Mouse (Mus musculus): Measurements from ENCODE around the gene Fbxw2.
"Not testable (repeated sequence)": the region's sequence is repeated elsewhere in the genome, so short reads cannot be mapped to it uniquely, and the experiment has no call there.

Gene Fbxw2

DNA sequence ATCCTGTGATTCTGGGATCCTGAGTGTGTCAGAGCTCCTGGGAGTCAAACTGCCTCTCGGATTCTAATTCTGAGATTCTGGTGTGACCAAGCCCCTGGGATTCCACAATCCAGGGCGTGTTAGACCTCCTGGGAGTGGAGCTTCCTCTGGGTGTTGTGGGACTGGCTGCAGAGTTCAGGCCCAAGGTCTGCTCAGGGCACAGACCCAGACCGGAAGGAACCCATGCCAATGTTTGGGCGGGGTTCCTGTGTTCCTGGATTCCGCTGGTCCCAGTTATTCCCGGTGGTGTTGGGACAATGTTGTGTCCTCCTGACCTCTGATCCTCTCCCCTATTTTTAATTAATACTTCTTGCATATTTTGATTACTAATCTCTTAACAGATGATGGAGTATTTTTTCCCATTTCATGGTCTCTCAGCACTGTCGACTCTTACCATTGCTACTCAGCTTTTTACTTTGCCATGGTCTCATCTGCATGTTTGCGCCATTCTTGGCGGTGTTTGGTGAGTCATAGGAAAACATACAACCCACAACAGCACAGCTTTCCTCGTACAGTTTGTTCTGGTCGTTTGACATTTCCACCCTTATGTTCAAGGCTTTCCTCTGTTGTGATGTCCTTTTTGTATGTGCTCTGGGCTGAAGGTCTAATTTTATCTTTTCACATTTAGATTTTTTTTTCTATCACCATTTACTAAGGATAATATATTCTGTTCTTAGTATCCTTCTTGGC, 17.3 kb upstream of the Fbxw2 start:
- Histone ChIP-seq H3K36me3 (ENCODE audit: insufficient read depth, low read length) (no peaks in the 10 kb centered on the region), H3K4me3 (replicated peaks; ENCODE audit: low read length) (no peak overlapping the region), H3K27me3 (ENCODE audit: insufficient read depth, low read length) (no peaks in the 10 kb centered on the region), H3K4me1 (replicated peaks; ENCODE audit: low read depth, low read length) (peaks cover 10% of the 10 kb centered on the region), H3K9me3 (ENCODE audit: low read length) (no peaks in the 10 kb centered on the region)
- no peak for TF ChIP-seq NANOG (IDR thresholded peaks at IDR 0.05; ENCODE audit: borderline replicate concordance, low read length)
- TF ChIP-seq CTCF (conservative IDR thresholded peaks at IDR 0.05; ENCODE audit: low read length): no peak
- no peak for TF ChIP-seq POU5F1 (IDR thresholded peaks at IDR 0.05; ENCODE audit: borderline replicate concordance, low read length)

DNA sequence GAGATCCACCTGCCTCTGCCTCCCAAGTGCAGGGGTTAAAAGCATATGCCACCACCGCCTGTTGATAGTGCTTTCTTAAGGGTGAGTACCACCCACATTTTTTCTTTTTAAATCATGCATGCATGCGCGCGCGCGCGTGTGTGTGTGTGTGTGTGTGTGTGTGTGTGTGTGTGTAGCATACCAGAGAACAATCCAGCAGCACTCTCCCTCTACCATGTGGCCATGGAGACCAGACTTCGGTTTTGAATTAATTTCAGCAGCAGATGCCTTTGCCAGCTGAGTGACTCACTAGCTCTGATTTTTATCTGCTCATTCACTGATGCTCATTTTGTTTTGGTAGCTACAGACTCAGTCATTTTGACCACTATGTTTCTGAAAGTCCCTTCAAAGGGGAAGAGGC, 15.6 kb upstream of the Fbxw2 start:
- H3K4me1 ChIP-seq (replicated peaks; ENCODE audit: low read depth, low read length): peaks cover 15% of the 10 kb centered on the region
- no peak overlapping the region for H3K4me3 ChIP-seq (replicated peaks; ENCODE audit: low read length)
- no peak for TF ChIP-seq POU5F1 (IDR thresholded peaks at IDR 0.05; ENCODE audit: borderline replicate concordance, low read length)
- no peak for TF ChIP-seq CTCF (conservative IDR thresholded peaks at IDR 0.05; ENCODE audit: low read length)
- H3K27me3 ChIP-seq (ENCODE audit: insufficient read depth, low read length): no peaks in the 10 kb centered on the region
- no peaks in the 10 kb centered on the region for H3K9me3 ChIP-seq (ENCODE audit: low read length)
- no peaks in the 10 kb centered on the region for H3K36me3 ChIP-seq (ENCODE audit: insufficient read depth, low read length)

- H3K4me1 ChIP-seq (replicated peaks; ENCODE audit: low read depth, low read length): peaks cover 25% of the 10 kb centered on the region
- not testable (repeated sequence) for H3K36me3 ChIP-seq (ENCODE audit: insufficient read depth, low read length); H3K4me3 ChIP-seq (replicated peaks; ENCODE audit: low read length); H3K27me3 ChIP-seq (ENCODE audit: insufficient read depth, low read length); H3K9me3 ChIP-seq (ENCODE audit: low read length)
Observed at GRCm38 (mm10) chr2:34840143-34840542, 14.0 kb upstream of the Fbxw2 start.

- Histone ChIP-seq H3K4me1 (replicated peaks; ENCODE audit: low read depth, low read length) (peaks cover 18% of the 10 kb centered on the region), H3K27me3 (ENCODE audit: insufficient read depth, low read length) (no peaks in the 10 kb centered on the region), H3K36me3 (ENCODE audit: insufficient read depth, low read length) (no peaks in the 10 kb centered on the region), H3K9me3 (ENCODE audit: low read length) (peaks cover 4% of the 10 kb centered on the region), H3K4me3 (replicated peaks; ENCODE audit: low read length) (no peak overlapping the region)
- TF ChIP-seq NANOG (IDR thresholded peaks at IDR 0.05; ENCODE audit: borderline replicate concordance, low read length) (0 out of 2 replicates have a peak, but pooled peaks have one; percentile 18), POU5F1 (IDR thresholded peaks at IDR 0.05; ENCODE audit: borderline replicate concordance, low read length) (no peak)
Observed at GRCm38 (mm10) chr2:34835669-34836068, 9.6 kb upstream of the Fbxw2 start.

DNA sequence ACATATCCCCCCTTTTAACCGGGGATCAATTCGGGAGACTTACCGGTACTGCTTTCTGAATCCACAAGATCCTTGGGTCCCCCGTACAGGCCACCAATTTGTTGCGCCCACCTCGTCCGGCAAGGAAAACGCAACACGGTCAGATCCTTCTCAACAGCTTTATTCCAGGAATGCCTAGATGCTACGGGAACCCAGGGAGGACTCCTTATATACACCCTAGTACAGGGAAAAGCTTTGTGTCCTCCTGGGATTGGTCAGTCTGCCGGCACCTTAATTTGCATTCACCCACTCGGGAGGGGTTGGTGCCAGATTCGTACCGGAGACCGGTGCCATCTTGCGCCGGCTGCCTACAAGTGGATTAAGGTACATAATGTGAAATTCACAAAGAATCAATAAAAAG, 7.5 kb upstream of the Fbxw2 start:
- no peak for TF ChIP-seq POU5F1 (IDR thresholded peaks at IDR 0.05; ENCODE audit: borderline replicate concordance, low read length)
- no peak for TF ChIP-seq CTCF (conservative IDR thresholded peaks at IDR 0.05; ENCODE audit: low read length)
- no peak for TF ChIP-seq NANOG (IDR thresholded peaks at IDR 0.05; ENCODE audit: borderline replicate concordance, low read length)
- H3K4me1 ChIP-seq (replicated peaks; ENCODE audit: low read depth, low read length): peaks cover 18% of the 10 kb centered on the region
- no peaks in the 10 kb centered on the region for H3K27me3 ChIP-seq (ENCODE audit: insufficient read depth, low read length)
- H3K36me3 ChIP-seq (ENCODE audit: insufficient read depth, low read length): peaks cover 6% of the 10 kb centered on the region; the same call in 1 of the 2 replicates
- peaks cover 22% of the 10 kb centered on the region for H3K9me3 ChIP-seq (ENCODE audit: low read length)
- H3K4me3 ChIP-seq (replicated peaks; ENCODE audit: low read length): no peak overlapping the region

DNA sequence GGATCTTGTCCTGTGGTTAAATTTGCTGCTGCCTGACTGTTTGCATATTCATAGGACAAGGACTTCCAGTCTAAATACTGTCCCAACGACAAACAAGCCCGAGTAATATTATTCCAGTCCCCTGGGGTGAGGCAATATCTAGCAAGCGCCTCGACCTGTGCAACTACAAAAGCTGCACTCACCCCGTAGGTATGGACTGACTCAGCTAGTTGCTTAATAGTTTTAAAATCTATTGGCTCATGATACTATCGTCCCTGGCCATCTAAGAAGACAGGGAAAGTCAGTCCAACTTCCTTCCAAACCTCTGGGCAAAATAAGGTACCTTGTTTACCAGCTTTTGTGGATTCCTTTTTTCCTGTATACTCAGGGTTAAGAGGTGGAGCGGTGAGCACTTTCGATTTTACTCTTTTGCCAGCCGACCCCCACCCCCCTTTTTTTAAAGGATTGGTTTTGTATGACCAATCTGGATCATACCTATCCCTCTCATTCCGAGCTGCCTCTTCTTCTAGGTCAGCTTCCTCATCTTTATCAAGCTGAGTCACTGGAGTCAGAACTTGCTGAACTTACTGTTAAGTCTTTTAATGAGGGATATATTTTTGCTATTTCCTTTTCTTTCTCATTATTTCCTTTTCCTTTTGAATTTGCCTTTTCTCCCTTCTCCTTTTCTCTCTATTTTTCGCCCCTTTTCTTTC, 6.8 kb upstream of the Fbxw2 start, which contains the start of gene Gm34653:
Gm34653 (plus strand) TSS at position 242 of the 692 bp plus-strand sequence.
- Histone ChIP-seq H3K4me1 (replicated peaks; ENCODE audit: low read depth, low read length) (peaks cover 18% of the 10 kb centered on the region), H3K9me3 (ENCODE audit: low read length) (peaks cover 22% of the 10 kb centered on the region)
- not testable (repeated sequence) for H3K36me3 ChIP-seq (ENCODE audit: insufficient read depth, low read length); H3K27me3 ChIP-seq (ENCODE audit: insufficient read depth, low read length); H3K4me3 ChIP-seq (replicated peaks; ENCODE audit: low read length)

DNA sequence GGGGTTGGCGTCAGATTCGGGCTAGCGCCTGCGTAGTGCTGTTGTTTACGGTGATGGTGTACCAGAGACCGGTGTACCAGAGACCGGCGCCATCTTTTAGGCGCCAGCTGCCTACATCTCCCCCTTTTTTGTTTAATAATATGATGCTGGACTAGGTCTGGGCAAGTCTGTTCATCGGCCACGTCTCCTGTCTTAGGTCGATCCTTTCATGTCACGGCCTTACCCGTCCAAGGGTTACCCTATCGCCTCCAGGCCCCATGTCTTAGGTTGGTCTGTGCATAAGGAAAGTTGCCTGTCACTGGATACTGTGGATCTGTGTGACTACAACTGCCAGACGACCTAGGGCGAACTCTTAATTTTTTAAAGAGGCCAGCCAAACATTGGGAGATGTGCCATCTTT, 4.0 kb upstream of the Fbxw2 start:
- not testable (repeated sequence) for H3K36me3 ChIP-seq (ENCODE audit: insufficient read depth, low read length); H3K27me3 ChIP-seq (ENCODE audit: insufficient read depth, low read length)
- H3K4me1 ChIP-seq (replicated peaks; ENCODE audit: low read depth, low read length): peaks cover 12% of the 10 kb centered on the region

GRCm38 (mm10) chr2:34828026-34828425, 1.9 kb upstream of the Fbxw2 start:
- Histone ChIP-seq H3K9me3 (ENCODE audit: low read length) (peaks cover 22% of the 10 kb centered on the region), H3K27me3 (ENCODE audit: insufficient read depth, low read length) (no peaks in the 10 kb centered on the region), H3K36me3 (ENCODE audit: insufficient read depth, low read length) (peaks cover 25% of the 10 kb centered on the region), H3K4me3 (replicated peaks; ENCODE audit: low read length) (no peak overlapping the region), H3K4me1 (replicated peaks; ENCODE audit: low read depth, low read length) (peaks cover 23% of the 10 kb centered on the region)
- TF ChIP-seq POU5F1 (IDR thresholded peaks at IDR 0.05; ENCODE audit: borderline replicate concordance, low read length) (no peak), CTCF (conservative IDR thresholded peaks at IDR 0.05; ENCODE audit: low read length) (no peak), NANOG (IDR thresholded peaks at IDR 0.05; ENCODE audit: borderline replicate concordance, low read length) (no peak)

More for the DNA sequence above, 4.0 kb upstream of the Fbxw2 start:
- not testable (repeated sequence) for H3K4me3 ChIP-seq (replicated peaks; ENCODE audit: low read length)
- peaks cover 22% of the 10 kb centered on the region for H3K9me3 ChIP-seq (ENCODE audit: low read length)

- peaks cover 29% of the 10 kb centered on the region for H3K36me3 ChIP-seq (ENCODE audit: insufficient read depth, low read length)
- TF ChIP-seq NANOG (IDR thresholded peaks at IDR 0.05; ENCODE audit: borderline replicate concordance, low read length) (no peak), POU5F1 (IDR thresholded peaks at IDR 0.05; ENCODE audit: borderline replicate concordance, low read length) (no peak), CTCF (conservative IDR thresholded peaks at IDR 0.05; ENCODE audit: low read length) (no peak)
- H3K4me1 ChIP-seq (replicated peaks; ENCODE audit: low read depth, low read length): peaks cover 25% of the 10 kb centered on the region
- no peaks in the 10 kb centered on the region for H3K27me3 ChIP-seq (ENCODE audit: insufficient read depth, low read length)
- no peak overlapping the region for H3K4me3 ChIP-seq (replicated peaks; ENCODE audit: low read length)
- H3K9me3 ChIP-seq (ENCODE audit: low read length): peaks cover 22% of the 10 kb centered on the region
Observed at GRCm38 (mm10) chr2:34827591-34827990, 1.5 kb upstream of the Fbxw2 start.
